Mouse (Mus musculus) frontal cortex, adult 2 months (tissue): ENCODE measurements at regions not wholly inside any gene's neighbourhood (a gene's known extent, or its start where the extent isn't known, plus 50 kb on each side); places are given as distances from the start of the nearest gene placed in this dataset.
A peak's percentile ranks its signal among the peaks of the same experiment; 100 is the strongest.

Experiments used
- DNase-seq, 2 experiments: peaks; one replicate each; pipeline ENCODE4 v3.0.0; 2022; ENCODE audit warnings: low spot score in 1 of 2; ENCODE audit errors: extremely low spot score in 1 of 2

DNA sequence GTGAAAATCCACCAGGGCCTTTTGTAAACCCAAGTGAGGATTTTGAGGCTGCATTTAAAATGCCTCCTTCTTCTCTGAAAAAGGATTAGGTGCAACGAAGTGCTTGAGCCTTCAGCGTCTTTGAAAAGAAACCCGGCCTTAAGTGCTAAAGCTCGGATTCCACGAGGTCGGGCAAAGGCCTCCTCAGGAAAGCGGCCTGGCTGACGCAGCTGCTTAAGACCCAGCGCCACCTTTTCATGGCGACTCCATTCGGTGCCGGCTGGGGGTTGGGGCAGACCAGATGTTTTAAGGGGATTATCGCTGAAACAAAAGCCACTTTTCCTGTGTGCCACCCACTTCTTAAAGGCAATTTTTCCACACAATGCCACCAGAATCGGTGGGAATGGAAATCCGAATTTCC is 61.6 kb upstream of the 4932438H23Rik start:
- no peak for DNase-seq

DNA sequence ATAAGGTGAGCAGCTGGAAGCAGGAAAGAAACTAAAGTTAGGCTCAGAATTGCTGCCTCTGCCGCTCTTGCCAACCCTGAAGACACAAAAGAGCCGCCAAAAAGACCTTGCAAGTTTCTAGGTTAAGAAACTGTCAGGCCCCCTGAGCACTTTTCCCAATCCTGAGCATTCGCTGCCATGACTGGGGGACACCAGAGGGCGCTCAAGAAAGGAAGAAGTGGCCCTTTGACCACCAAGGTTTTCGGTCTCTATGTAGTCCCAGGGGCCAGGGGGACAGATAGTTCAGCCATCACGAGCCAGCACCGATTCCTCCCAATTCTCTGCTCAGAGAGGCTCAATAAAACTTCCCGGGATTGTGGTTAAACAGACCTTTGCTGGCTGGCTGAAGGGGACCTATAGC is 64.6 kb upstream of the Olig2 start:
- DNase-seq = peak in 1 of 2 experiments; percentile 39

GRCm38 (mm10) chr16:91161616-91162015 is 63.6 kb upstream of the Olig2 start:
- DNase-seq = no peak

- no peak for DNase-seq
These were observed 62.9 kb upstream of the Olig2 start for GRCm38 (mm10) chr16:91162381-91162780.

DNA sequence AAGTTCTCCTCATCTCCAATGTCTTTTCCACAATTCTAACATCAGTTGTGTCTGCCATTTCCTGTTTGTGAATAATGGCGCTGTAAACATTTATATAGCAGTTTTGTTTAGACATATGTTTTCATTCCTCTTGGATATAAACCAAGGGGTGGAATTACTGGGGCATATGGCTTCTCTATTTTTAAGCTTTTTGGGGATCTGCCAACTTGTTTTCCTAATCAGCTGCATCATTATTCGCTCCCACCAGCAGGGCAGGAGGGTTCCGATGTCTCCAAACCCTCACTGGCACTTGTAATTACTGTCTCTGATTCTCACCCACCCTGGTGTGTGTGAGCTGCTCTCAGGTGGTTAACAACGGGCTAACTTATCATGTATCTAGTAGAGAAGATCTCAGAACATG is 59.4 kb upstream of the Olig2 start:
- DNase-seq = no peak

- DNase-seq = peak; percentile 16 to 68
These were observed 58.4 kb upstream of the Olig2 start for GRCm38 (mm10) chr16:91166866-91167265.

DNA sequence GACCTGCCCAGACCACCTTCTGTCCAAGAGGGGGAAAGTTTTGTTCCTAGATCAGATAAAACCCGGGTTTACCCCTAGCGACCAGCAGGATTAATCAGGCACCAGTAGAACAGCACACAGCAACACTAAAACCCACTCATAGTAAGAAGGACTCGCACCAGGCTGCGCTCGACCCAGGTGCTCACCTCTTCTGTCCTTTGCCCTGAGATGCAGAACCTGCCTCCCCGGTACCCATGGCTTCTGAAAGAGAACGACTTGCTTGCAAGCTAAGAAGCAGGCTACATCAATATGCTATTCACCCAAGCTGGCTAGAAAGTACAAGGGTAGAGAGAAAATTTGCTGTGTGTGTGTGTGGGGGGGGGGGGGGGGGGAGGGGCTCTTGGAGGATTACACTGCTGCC is 56.9 kb upstream of the Olig2 start:
- no peak for DNase-seq

DNA sequence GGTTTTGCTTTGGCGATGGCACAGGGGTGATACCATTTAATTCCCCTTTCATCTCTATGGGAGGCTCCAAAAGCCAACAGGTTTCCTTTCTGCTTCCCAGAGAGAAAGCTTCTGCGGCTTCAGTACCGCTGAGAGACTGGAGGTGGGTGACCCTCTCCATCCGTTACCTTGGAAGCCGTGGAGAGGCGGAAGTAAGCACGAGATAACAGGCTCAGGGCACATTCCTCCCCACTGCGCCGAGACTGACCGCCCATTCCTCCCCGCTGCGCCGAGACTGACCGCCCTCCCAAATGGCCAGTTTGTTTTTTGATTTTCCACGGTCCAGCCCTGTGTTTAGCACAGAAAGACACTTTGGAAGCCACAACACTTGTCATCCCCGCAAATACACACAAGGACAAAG is 55.4 kb upstream of the Olig2 start:
- no peak for DNase-seq

GRCm38 (mm10) chr16:91171911-91172440 is 53.3 kb upstream of the Olig2 start:
- DNase-seq = no peak

- DNase-seq = no peak
These were observed 52.7 kb upstream of the Olig2 start for GRCm38 (mm10) chr16:91172510-91172909.

DNA sequence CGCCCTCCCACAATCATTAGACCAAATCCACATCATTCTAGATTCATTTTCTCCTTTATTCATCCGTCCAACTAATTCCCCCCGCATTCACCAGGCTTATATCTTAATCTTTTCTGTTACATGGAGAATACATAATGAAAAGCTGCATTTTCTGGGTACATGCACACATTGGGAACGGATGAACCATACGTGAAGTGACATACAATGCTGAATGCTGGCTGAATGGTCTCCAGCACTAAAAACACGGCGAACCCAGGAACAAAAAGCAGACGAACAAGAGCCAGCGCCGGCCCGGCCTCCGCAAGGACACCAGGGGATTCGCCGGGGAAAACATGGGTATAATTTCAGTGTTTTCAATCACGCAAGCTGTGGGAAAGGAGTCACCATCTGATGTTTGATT is 52.0 kb upstream of the Olig2 start:
- DNase-seq = no peak

DNA sequence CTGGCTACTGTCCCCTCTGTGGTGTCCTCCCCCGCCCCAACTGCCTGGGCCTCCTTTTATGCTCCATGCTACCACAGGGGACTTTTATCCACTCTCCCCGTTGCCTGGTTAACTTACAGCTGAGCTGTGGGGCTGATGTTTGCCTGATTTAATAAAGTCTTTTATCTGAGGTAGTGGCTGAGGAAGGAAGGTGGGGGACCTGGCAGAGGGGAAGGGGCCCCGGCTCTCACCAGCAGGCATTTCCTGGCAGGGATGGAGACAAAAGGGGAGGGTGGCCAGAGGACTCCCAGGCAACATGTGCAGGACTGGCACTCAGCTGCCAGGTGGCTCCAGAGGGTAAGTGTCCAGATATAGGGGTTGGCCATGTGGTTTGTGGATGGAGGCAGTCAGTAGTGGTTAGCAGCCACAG is 51.4 kb upstream of the Olig2 start:
- DNase-seq = no peak

DNA sequence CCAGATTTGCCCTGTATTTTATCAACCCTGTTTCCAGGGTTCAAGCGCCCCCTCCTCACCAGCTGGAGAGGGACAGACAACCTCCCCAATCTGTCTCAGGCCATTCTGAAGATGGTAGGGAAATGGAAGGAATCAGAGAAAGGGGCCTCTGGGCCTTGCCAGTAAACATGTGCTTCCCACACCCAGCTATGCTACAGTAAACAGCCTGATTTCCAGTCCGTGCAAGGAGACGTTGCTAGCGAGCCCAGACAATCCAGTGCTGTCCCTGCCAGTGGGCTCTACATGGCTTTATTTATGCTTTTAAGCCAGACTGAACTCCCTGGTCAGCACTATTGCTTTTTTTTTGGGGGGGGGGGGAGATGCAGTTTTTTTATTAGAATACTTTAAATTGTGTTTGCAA is 50.9 kb upstream of the Olig2 start:
- no peak for DNase-seq
